Mouse (Mus musculus) brain, embryonic 14.5 days (tissue): Measurements from ENCODE around the gene Dusp5. TPM values are rescaled to one million over a fixed set of nuclear protein-coding genes. Genes with fewer than 3 reads are reported as not detected.
"Not testable (repeated sequence)": the region's sequence is repeated elsewhere in the genome, so short reads cannot be mapped to it uniquely, and the experiment has no call there.

Experiments used
- DNase-seq: peaks from one replicate; pipeline ENCODE4 v3.0.0-alpha.2; 2011; ENCODE audit warnings: low read depth
- CTCF ChIP-seq: fragments of 200-500 bp; IDR thresholded peaks from 2 replicates; pipeline ENCODE4 v1.5.1; 2012; ENCODE audit warnings: inconsistent platforms, mild to moderate bottlenecking, moderate library complexity, borderline replicate concordance; ENCODE audit not compliant: insufficient read depth, insufficient read length; ENCODE audit errors: extremely low read depth
- POLR2A ChIP-seq: fragments of 200-500 bp; IDR thresholded peaks from 2 replicates; pipeline ENCODE4 v1.6.1; 2012; ENCODE audit warnings: mild to moderate bottlenecking, inconsistent platforms, borderline replicate concordance; ENCODE audit not compliant: poor library complexity, insufficient read depth, insufficient read length, severe bottlenecking; ENCODE audit errors: extremely low read depth
- polyA plus RNA-seq: library from polyadenylated mRNA; depleted of rRNA; stranded (reverse); fragments of >200 nt; gene quantifications from 2 replicates; pipeline ENCODE4 v1.2.3, GENCODE M21; 2012; rRNA removed

Gene Dusp5
- polyA plus RNA-seq, 1 experiment: 2.5 TPM

- TF ChIP-seq POLR2A (no peak), CTCF (no peak)
- no peak for DNase-seq
Observed at GRCm38 (mm10) chr19:53573151-53573550, 44.2 kb downstream of the Dusp5 start.

DNA sequence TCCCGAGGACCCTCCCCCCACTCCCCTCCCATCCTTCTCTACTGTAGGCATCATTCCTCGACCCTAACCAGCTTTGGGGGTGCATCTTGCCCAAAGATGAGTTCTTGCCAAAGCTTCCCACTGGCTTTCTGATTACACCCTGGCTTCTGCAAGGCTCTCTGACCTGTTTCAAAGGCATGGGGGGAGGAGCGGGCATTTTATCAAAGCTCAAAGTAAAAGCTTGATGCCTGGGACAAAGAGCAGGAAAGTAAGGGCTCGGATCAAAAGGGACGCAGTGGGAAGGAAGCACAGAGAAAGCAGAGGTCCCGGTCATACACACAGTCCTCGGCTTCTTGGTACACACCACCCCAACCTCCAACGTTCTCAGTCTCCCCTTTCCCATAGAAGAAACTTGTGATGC, 45.2 kb downstream of the Dusp5 start:
- TF ChIP-seq CTCF (no peak), POLR2A (no peak)
- no peak for DNase-seq

GRCm38 (mm10) chr19:53574546-53574945, 45.6 kb downstream of the Dusp5 start:
- TF ChIP-seq POLR2A (no peak), CTCF (no peak)
- no peak for DNase-seq

DNA sequence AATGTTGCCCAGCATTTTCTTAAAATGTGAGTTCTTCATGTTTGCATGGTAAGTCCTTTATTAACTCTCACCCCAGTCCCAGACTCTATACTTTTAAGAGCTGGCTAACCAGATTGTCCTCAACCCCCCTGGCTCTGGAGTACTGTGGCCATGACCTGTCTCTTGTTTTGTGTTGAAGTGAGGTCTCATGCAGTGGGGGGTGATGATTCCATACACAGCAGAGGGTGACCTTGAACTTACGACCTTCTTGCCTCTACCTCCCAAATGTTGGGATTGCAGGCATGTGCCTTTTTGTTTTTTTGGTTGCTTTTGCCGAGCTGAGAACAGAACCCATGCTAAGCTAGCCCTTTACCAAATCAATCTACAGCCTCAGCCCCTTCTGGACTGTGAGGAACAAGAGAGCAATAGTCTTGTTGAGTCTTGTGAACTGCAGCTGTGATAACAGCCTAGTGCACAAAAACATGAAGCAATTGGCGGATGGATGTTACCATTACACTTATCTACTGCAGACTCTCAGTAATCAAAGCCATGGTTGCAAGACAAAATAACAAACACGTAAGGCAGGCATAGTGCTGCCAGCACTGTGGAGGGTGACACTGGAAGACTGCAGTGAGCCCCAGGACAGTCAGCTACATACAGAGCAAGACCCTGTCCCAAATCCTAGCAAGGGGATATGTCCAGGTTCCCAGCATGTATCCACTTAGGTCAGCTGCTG, 46.5 kb downstream of the Dusp5 start:
- DNase-seq: no peak
- TF ChIP-seq CTCF (no peak), POLR2A (no peak)

DNA sequence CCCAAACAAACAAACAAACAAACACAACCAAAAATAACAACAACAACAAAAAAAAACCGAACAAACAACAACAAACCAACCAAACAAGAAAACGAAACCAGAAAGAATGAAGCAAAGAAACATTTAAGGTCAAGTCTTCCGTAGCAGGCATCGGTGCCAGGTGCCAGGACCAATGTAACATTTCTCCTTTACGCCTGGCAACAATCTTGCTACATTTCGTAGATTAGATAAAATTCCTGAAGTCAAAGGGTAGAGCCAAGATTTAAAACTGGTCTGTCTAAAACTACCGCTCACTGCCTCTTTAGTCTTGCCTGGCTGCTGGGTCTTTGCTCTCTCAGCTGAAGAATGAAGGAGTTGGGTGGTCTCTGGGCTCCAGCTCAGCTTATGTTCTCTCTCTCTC, 47.2 kb downstream of the Dusp5 start:
- TF ChIP-seq POLR2A: no peak
- TF ChIP-seq CTCF: no peak
- DNase-seq: no peak

DNA sequence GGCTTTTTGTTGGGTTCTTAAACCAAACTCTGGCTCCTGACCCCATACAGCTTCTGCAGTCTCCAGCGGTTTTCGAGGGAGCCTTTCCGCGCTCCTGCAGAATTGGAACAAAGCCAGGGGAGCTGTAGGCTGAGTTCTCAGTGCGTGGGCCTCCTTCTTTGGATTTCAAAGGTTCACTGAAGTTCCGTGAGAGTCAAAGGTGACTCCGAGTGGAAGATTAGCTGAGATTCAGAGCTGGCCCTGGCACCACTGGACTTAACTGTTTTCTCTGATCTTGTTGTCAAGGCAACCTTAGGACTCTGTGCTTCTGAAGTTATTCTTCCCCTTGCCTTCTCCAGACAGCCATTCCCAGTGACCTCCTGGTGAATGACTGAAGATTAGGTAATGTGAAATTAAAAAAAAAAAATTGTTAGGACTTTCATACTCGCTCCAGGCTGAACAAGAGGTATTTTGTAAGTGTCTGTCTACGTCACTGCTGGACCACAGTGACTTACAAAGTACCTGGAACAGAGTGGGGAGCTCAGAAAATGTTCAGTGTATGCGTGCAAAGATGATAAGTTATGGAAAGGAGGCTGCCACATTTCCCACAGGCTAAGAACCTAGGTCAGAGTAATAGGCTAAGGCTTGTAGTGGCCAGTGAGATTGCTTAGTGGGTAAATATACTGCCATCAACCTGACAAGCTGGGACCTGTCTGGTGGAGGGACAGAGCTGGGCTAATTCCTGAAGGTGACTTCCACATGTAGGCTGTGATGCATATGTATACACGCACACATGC, 48.3 kb downstream of the Dusp5 start:
- DNase-seq: peak; percentile 53
- no peak for TF ChIP-seq POLR2A
- TF ChIP-seq CTCF: no peak

GRCm38 (mm10) chr19:53578597-53579252, 49.8 kb downstream of the Dusp5 start:
- peak; percentile 92 for DNase-seq

GRCm38 (mm10) chr19:53580271-53580670, 51.4 kb downstream of the Dusp5 start:
- DNase-seq: not testable (repeated sequence)

More at GRCm38 (mm10) chr19:53578597-53579252, 49.8 kb downstream of the Dusp5 start:
- TF ChIP-seq POLR2A (no peak), CTCF (peak; percentile 75; the same call in 1 of the 2 replicates)

DNA sequence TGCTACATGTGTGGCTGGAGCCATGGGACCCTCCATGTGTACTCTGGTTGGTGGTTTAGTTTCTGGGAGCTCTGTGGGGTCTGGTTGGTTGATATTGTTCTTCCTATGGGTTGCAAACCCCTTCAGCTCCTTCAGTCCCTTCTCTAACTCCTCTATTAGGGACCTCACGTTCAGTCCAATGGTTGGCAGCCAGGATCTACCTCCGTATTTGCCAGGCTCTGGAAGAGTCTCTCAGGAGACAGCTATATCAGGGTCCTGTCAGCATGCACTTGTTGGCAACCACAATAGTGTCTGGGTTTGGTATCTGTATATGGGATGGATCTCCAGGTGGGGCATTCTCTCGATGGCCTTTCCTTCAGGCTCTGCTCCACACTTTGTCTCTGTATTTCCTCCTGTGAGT, 58.8 kb downstream of the Dusp5 start:
- DNase-seq: not testable (repeated sequence)

- DNase-seq: not testable (repeated sequence)
Observed at GRCm38 (mm10) chr19:53588968-53589367, 60.1 kb downstream of the Dusp5 start, which contains the start of gene Nutf2-ps1. TSS of gene Nutf2-ps1 (minus strand) at chr19:53589068.

Other genes with a start within 250 kb of the Dusp5 start
- gene Mxi1, start 218.6 kb upstream of the Dusp5 start, polyA plus RNA-seq: 37.1 and 44.2 TPM in 2 replicates
- gene Gm10197, start 157.3 kb upstream of the Dusp5 start, polyA plus RNA-seq: not detected in 2 replicates
- gene Smndc1, start 138.5 kb upstream of the Dusp5 start, polyA plus RNA-seq: 21.6 and 27.3 TPM in 2 replicates
- gene Nutf2-ps1, start 60.0 kb downstream of the Dusp5 start, polyA plus RNA-seq: 51.5 and 58.1 TPM in 2 replicates
- gene Smc3, start 71.3 kb downstream of the Dusp5 start, polyA plus RNA-seq: 28.8 and 42.8 TPM in 2 replicates
- gene Rbm20, start 148.2 kb downstream of the Dusp5 start, polyA plus RNA-seq: 1.5 and 3.8 TPM in 2 replicates